Mouse (Mus musculus) embryonic facial prominence, embryonic 14.5 days (tissue): ENCODE measurements at regions not wholly inside any gene's neighbourhood (a gene's known extent, or its start where the extent isn't known, plus 50 kb on each side); places are given as distances from the start of the nearest gene placed in this dataset.

Experiments
- ATAC-seq: fragments of 200-750 bp; cut with Nextera tagmentation; 2 replicates; pipeline ENCODE4 v1.8.0; 2017; ENCODE audit warnings: low read depth, moderate number of reproducible peaks, moderate TSS enrichment
- DNase-seq: peaks from one replicate; pipeline ENCODE4 v3.0.0-alpha.2; 2015; ENCODE audit warnings: low spot score
- H3K27ac ChIP-seq: fragments of 300-500 bp; sonication (generic); replicated peaks from 2 replicates; pipeline ENCODE4 v1.5.1; 2014; ENCODE audit warnings: low read depth, mild to moderate bottlenecking, low read length, moderate library complexity
- H3K27me3 ChIP-seq: fragments of 300-500 bp; sonication (generic); replicated peaks from 2 replicates; pipeline ENCODE4 v1.6.1; 2014; ENCODE audit warnings: low read length; ENCODE audit not compliant: control insufficient read depth, insufficient read depth
- H3K36me3 ChIP-seq: fragments of 300-500 bp; sonication (generic); 2 replicates; pipeline ENCODE4 v1.6.1; 2014; ENCODE audit warnings: low read length, mixed read lengths; ENCODE audit not compliant: control insufficient read depth, insufficient read depth
- H3K4me1 ChIP-seq: fragments of 300-500 bp; sonication (generic); 2 replicates; pipeline ENCODE4 v1.6.1; 2014; ENCODE audit warnings: antibody characterized with exemption, low read length; ENCODE audit not compliant: control insufficient read depth, insufficient read depth
- H3K4me2 ChIP-seq: fragments of 300-500 bp; sonication (generic); 2 replicates; pipeline ENCODE4 v1.6.1; 2014; ENCODE audit warnings: low read depth, mild to moderate bottlenecking, low read length, moderate library complexity, mixed read lengths
- H3K4me3 ChIP-seq: fragments of 300-500 bp; sonication (generic); 2 replicates; pipeline ENCODE4 v1.5.1; 2014; ENCODE audit warnings: low read depth, mild to moderate bottlenecking, low read length
- H3K9ac ChIP-seq: fragments of 300-500 bp; sonication (generic); 2 replicates; pipeline ENCODE4 v1.6.1; 2014; ENCODE audit warnings: low read depth, mild to moderate bottlenecking, low read length, moderate library complexity, mixed read lengths
- H3K9me3 ChIP-seq: fragments of 300-500 bp; sonication (generic); 2 replicates; pipeline ENCODE4 v1.6.1; 2016; ENCODE audit warnings: low read length; ENCODE audit not compliant: control insufficient read depth
- WGBS: fragments of 180-500 bp; shearing (Covaris S2); extraction: QIAGEN DNeasy Blood & Tissue Kit; methylation state at CpG from one replicate; pipeline ENCODE4 v1.1.7; 2014; 5-methylcytosine and 5-hydroxymethylcytosine counted together

DNA sequence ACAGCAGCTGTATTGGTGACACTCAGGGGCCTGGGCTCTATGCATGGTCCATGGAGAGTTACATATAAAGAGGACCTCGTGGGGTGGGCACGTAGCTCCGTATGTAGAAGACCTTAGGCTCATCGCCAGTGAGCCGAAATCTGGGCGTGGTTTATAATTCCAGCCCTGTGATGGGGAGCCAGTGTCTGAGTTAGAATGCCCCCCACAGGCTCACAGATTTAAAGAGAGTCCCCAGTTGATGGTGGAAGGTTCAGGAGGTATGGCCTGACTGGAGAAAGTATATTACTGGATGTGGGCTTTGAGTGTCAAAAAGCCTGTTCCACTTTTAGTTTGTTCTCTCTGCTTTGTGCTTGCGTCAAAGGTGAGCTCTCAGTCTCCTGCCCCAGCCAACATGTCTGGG is 54.8 kb downstream of the 1700122O11Rik start:
- H3K4me3 ChIP-seq: no peak overlapping the region
- no peaks in the 10 kb centered on the region for H3K36me3 ChIP-seq
- DNase-seq: no peak
- ATAC-seq: no peak
- H3K27ac ChIP-seq: no peak overlapping the region
- H3K4me1 ChIP-seq: peaks cover 2% of the 10 kb centered on the region; the same call in 1 of the 2 replicates
- H3K9ac ChIP-seq: no peak overlapping the region
- no peaks in the 10 kb centered on the region for H3K9me3 ChIP-seq
- H3K4me2 ChIP-seq: no peak overlapping the region
- 83% methylated on average over 7 of the region's 7 CpGs for WGBS
- no peaks in the 10 kb centered on the region; the same call in 1 of the 2 replicates for H3K27me3 ChIP-seq

DNA sequence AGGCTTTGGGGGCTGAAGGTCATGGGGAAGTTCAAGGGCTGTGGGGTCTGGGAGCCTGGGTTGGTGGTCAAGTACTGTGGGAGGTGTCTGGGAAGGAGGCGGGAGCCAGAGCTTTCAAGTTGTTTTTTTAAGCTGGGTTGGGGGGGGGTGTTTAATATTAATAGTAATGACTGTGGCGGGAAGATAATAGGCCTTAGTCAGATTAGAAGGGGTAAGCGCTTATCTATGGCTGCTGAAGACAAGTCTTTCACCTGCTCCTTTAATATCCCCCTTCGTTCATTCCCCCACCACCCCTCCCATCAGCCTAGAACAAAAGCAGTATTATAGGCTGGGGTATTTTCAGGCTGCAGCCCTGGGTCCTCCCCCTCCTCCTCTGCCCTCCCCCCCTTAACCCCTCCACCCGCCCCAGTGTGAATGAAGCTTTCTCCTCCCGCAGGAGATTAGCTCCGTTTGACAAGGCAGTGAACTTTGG is 56.5 kb downstream of the 1700122O11Rik start:
- Histone ChIP-seq H3K4me3 (no peak overlapping the region), H3K4me1 (peaks cover under 1% of the 10 kb centered on the region), H3K27me3 (no peaks in the 10 kb centered on the region; the same call in 1 of the 2 replicates), H3K9me3 (no peaks in the 10 kb centered on the region), H3K36me3 (no peaks in the 10 kb centered on the region), H3K4me2 (no peak overlapping the region), H3K27ac (no peak overlapping the region), H3K9ac (no peak overlapping the region)
- peak; percentile 19 for DNase-seq
- peak; percentile 20; the same call in 1 of the 2 replicates for ATAC-seq
- WGBS: 17% methylated on average over 6 of the region's 7 CpGs

DNA sequence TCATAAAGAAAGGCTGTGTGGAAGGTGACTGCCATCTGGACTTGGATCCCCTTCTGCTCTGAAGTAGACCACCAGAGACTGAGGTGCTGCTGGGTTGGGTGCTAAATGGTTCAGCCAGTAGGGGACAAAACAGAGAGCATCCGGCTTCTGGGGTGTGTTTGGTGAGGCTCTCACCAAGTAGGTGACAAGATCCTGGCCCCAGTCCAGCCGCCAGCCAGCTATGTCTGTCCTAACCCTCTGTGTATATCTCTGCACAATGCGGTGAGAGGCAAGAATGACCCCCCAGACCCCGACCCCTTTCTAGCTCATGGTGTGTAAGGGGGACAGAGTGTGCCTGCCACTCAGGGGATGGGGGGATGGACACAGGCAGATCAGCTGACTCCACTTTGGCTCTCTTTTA is 54.8 kb upstream of the Foxp4 start:
- DNase-seq: no peak
- WGBS: 61% methylated on average over 4 of the region's 4 CpGs
- no peak for ATAC-seq
- Histone ChIP-seq H3K4me1 (peaks cover 22% of the 10 kb centered on the region), H3K27ac (no peak overlapping the region), H3K4me3 (no peak overlapping the region), H3K9ac (0 out of 2 replicates have a peak overlapping the region, but pooled peaks have one; percentile 11), H3K36me3 (no peaks in the 10 kb centered on the region), H3K27me3 (no peaks in the 10 kb centered on the region; the same call in 1 of the 2 replicates), H3K9me3 (no peaks in the 10 kb centered on the region), H3K4me2 (no peak overlapping the region)

DNA sequence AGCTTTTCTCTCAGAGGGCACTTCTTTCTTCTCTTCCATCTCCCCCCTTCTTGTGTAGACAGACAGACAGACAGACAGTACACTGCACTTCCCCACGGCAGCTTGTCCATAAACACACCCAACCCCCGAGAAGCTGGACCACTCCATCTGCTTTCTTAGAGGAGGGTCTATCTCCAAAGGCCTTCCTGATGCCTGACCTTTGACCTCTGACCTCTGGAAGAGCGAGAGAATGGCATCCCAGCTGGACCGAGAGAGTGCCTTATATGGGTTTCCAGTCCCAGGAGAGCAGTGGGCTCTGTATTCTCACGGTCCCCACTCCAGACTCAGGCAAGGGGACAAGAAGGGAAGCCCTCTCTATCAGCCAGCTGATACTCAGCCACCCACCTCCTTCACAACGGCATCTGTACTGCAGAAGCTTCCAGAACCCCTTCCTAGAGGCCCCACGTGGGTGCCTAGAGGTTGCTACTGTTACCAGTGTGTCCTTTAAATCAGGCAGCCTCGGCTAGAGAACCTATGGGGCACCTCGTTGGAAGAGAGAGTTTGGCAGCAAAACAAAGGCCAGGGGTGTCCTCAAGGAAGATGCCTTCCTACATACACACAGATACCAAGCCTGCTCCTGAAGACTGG is 54.1 kb upstream of the Foxp4 start:
- no peaks in the 10 kb centered on the region for H3K9me3 ChIP-seq
- no peak for DNase-seq
- no peak overlapping the region for H3K9ac ChIP-seq
- no peak for ATAC-seq
- WGBS: 20% methylated on average over 9 of the region's 9 CpGs
- peaks cover 27% of the 10 kb centered on the region for H3K4me1 ChIP-seq
- H3K4me2 ChIP-seq: no peak overlapping the region
- no peaks in the 10 kb centered on the region for H3K36me3 ChIP-seq
- no peak overlapping the region for H3K27ac ChIP-seq
- no peak overlapping the region for H3K4me3 ChIP-seq
- H3K27me3 ChIP-seq: no peaks in the 10 kb centered on the region; the same call in 1 of the 2 replicates

DNA sequence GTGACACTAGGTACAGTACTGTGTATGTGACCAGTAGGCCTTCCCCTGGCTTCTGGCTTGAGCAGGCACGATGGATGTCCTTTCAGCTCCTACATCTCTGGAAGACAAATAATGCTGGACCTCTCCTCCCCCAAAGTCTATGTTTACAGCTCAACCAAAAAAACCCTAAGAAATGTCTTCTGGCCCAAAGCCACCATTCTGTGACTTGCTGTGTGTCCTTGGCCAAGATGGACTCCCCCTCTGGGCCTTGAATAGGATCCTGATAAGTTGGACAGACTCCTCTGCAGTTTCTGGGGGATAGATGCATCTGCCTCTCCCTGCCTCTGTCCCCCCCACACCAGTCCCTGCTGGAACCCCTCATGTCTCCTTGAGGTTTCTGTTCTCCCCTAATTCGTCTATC is 53.6 kb upstream of the Foxp4 start:
- no peak for ATAC-seq
- no peak overlapping the region for H3K9ac ChIP-seq
- no peak overlapping the region for H3K27ac ChIP-seq
- peaks cover 30% of the 10 kb centered on the region for H3K4me1 ChIP-seq
- H3K4me3 ChIP-seq: no peak overlapping the region
- WGBS: 70% methylated on average over 2 of the region's 2 CpGs
- no peak for DNase-seq
- H3K27me3 ChIP-seq: no peaks in the 10 kb centered on the region; the same call in 1 of the 2 replicates
- H3K9me3 ChIP-seq: no peaks in the 10 kb centered on the region
- no peak overlapping the region for H3K4me2 ChIP-seq
- H3K36me3 ChIP-seq: no peaks in the 10 kb centered on the region

DNA sequence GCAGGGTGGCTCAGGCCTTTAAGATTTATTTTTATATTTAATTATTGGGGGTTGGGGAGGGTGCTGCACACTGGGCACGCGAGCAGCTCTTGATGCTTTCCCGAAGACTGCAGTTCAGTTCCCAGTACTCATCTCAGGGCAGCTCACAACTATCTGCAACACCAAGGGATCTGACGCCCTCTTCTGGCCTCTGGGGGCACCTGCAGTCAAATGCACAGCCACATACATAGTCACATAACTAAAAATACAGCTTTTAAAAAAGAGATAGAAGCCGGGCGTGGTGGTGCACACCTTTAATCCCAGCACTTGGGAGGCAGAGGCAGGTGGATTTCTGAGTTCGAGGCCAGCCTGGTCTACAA is 52.5 kb upstream of the Foxp4 start:
- Histone ChIP-seq H3K27ac (peak overlapping the region; percentile 87), H3K27me3 (no peaks in the 10 kb centered on the region; the same call in 1 of the 2 replicates), H3K4me2 (no peak overlapping the region), H3K4me3 (no peak overlapping the region), H3K36me3 (no peaks in the 10 kb centered on the region), H3K4me1 (peaks cover 30% of the 10 kb centered on the region), H3K9ac (no peak overlapping the region), H3K9me3 (no peaks in the 10 kb centered on the region)
- no peak for ATAC-seq
- WGBS: 85% methylated on average over 7 of the region's 7 CpGs
- DNase-seq: no peak

DNA sequence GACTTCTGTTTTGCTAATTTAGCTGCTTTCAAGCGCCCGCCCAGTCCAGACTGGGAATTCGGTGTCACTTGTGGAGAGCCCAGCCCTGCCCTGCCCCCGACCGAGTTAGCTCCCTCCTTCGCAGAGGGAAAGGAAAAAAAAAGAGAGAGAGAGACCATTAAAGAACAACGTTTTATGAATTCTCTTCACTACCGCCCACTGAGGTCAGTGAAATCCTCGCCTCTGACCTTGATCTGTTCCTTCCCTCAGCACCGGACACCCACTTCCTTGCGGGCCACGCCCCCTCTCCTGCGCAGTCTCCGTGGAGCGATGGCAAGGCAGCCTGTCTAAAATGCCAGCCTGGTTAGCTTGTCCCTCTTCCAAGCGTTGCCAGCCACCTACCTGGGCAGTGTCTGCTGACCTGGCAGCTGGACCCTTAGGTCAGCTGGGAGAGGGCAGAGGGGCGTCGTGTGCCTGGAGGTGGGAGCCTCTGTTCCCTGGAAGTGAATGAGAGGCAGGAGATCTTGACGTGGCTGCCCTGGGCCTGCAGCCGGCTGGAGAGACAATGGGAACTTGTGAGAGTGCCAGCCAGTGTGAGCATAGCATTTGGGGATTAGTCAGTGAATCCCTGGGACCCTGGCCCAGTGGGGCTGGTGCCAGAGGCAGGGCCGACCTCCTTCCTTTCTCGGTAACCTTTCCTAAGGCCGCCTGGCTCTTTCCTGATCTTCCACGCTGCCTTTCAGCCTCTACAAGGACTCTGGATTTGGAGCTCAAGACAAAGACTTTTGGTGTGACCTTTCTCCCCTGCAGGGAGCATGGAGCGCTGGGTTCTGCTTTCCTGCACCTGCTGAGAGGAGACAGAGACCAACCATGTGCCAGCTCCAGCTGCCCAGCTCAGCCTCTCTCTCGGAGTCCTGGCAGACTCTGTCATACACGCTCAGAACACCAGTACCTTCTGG is 51.9 kb upstream of the Foxp4 start:
- H3K9ac ChIP-seq: peak overlapping the region; percentile 51
- peak; percentile 72 for DNase-seq
- ATAC-seq: peak; percentile 50
- no peaks in the 10 kb centered on the region for H3K36me3 ChIP-seq
- H3K4me2 ChIP-seq: peak overlapping the region; percentile 64
- peak overlapping the region; percentile 35 for H3K4me3 ChIP-seq
- peak overlapping the region; percentile 87 for H3K27ac ChIP-seq
- WGBS: 12% methylated on average over 26 of the region's 27 CpGs
- no peaks in the 10 kb centered on the region for H3K9me3 ChIP-seq
- no peaks in the 10 kb centered on the region; the same call in 1 of the 2 replicates for H3K27me3 ChIP-seq
- peaks cover 30% of the 10 kb centered on the region for H3K4me1 ChIP-seq

DNA sequence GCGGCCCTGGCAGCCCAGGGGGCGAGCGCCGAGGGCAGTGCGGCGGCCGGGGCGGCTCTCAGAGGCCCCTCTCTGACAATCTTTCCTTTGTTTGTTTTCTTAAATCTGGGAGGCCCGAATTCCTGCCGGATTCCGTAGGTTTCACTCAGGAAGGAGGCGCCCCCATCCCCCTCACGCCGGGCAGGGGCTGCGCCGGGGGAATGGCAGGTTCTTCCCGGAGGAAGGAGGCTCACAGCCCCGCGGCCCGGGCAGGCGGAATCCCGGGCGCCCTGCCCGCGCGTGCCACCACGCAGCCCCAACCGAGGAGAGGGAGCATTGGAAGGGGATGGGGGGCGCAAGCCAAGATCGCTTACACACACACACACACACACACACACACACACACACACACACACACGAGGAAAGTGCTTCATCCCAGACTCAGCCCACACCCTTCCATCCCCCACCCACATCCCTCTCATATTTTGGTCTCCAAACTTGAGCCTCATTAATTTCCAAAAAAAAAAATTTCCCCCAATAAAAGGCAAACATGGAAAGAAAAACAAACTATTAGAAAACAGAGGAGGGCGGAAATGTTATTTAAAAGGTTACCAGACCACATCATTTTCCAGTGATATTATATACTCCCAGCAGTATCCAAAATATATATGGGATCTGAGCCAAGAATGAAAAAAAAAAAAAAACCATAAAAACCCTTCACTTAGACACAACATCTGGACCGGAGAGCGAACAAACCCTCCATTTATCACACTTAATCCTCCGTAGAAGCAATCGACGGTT is 51.0 kb upstream of the Foxp4 start:
- Histone ChIP-seq H3K36me3 (no peaks in the 10 kb centered on the region), H3K4me2 (peak overlapping the region; percentile 64), H3K27ac (peak overlapping the region; percentile 87), H3K4me3 (peak overlapping the region; percentile 35), H3K27me3 (no peaks in the 10 kb centered on the region; the same call in 1 of the 2 replicates), H3K4me1 (peaks cover 30% of the 10 kb centered on the region), H3K9me3 (no peaks in the 10 kb centered on the region), H3K9ac (peak overlapping the region; percentile 51)
- ATAC-seq: peak; percentile 51
- WGBS: under 1% methylated on average over 27 of the region's 37 CpGs
- DNase-seq: peak; percentile 92
